Mouse (Mus musculus) liver, embryonic 14.5 days (tissue): ENCODE data around the gene Fcamr.

Source experiments
- CTCF ChIP-seq: IDR thresholded peaks from 2 replicates; pipeline ENCODE4 v1.5.1; 2016; ENCODE audit warnings: antibody characterized with exemption, low read depth, control low read depth
- EP300 ChIP-seq: IDR thresholded peaks from 2 replicates; pipeline ENCODE4 v1.6.1; 2016; ENCODE audit warnings: antibody characterized with exemption, low read depth

GRCm38 (mm10) chr1:130802976-130803375 lies 2.3 kb downstream of the Fcamr start:
- TF ChIP-seq EP300 = no peak
- TF ChIP-seq CTCF = no peak
